Mouse (Mus musculus): ENCODE results near the gene Cep70. TPM values are rescaled to one million over a fixed set of nuclear protein-coding genes. Genes with fewer than 3 reads are reported as not detected.

The Cep70 gene
- polyA plus RNA-seq, 1 experiment from 2014 or later, result 23.9 TPM

- Histone ChIP-seq H3K36me3 (ENCODE audit: control insufficient read depth, insufficient read depth) (no peaks in the 10 kb centered on the region), H3K9ac (ENCODE audit: low read depth, low read length) (no peak overlapping the region), H3K4me2 (ENCODE audit: low read depth, low read length) (no peak overlapping the region), H3K27me3 (ENCODE audit: control insufficient read depth, insufficient read depth, low read depth, low read length) (no peaks in the 10 kb centered on the region), H3K4me1 (ENCODE audit: control insufficient read depth, low read depth, low read length) (no peaks in the 10 kb centered on the region), H3K4me3 (ENCODE audit: low read depth, low read length) (no peak overlapping the region), H3K27ac (ENCODE audit: low read length) (no peak overlapping the region), H3K9me3 (replicated peaks; ENCODE audit: control insufficient read depth, low read length) (no peaks in the 10 kb centered on the region)
- ATAC-seq (ENCODE audit: low read depth), result no peak
- WGBS (ENCODE audit: insufficient replicate concordance), result 60% methylated on average over 4 of the region's 4 CpGs
Observed at GRCm38 (mm10) chr9:99336538-99336937, 93.4 kb downstream of the Cep70 start.

GRCm38 (mm10) chr9:99338293-99338692 lies 95.1 kb downstream of the Cep70 start:
- Histone ChIP-seq H3K36me3 (ENCODE audit: control insufficient read depth, insufficient read depth) (no peaks in the 10 kb centered on the region), H3K27me3 (ENCODE audit: control insufficient read depth, insufficient read depth, low read depth, low read length) (no peaks in the 10 kb centered on the region), H3K9me3 (replicated peaks; ENCODE audit: control insufficient read depth, low read length) (no peaks in the 10 kb centered on the region), H3K4me2 (ENCODE audit: low read depth, low read length) (no peak overlapping the region), H3K4me1 (ENCODE audit: control insufficient read depth, low read depth, low read length) (no peaks in the 10 kb centered on the region), H3K27ac (ENCODE audit: low read length) (no peak overlapping the region), H3K9ac (ENCODE audit: low read depth, low read length) (no peak overlapping the region), H3K4me3 (ENCODE audit: low read depth, low read length) (no peak overlapping the region)
- no peak for ATAC-seq (ENCODE audit: low read depth)
- 74% methylated on average over 1 of the region's 1 CpGs for WGBS (ENCODE audit: insufficient replicate concordance)

GRCm38 (mm10) chr9:99339182-99339581 lies 96.0 kb downstream of the Cep70 start:
- no peaks in the 10 kb centered on the region for H3K4me1 ChIP-seq (ENCODE audit: control insufficient read depth, low read depth, low read length)
- H3K36me3 ChIP-seq (ENCODE audit: control insufficient read depth, insufficient read depth), result no peaks in the 10 kb centered on the region
- no peak for ATAC-seq (ENCODE audit: low read depth)
- no peak overlapping the region for H3K4me2 ChIP-seq (ENCODE audit: low read depth, low read length)
- H3K9me3 ChIP-seq (replicated peaks; ENCODE audit: control insufficient read depth, low read length), result no peaks in the 10 kb centered on the region
- H3K9ac ChIP-seq (ENCODE audit: low read depth, low read length), result no peak overlapping the region
- H3K27ac ChIP-seq (ENCODE audit: low read length), result no peak overlapping the region
- H3K27me3 ChIP-seq (ENCODE audit: control insufficient read depth, insufficient read depth, low read depth, low read length), result no peaks in the 10 kb centered on the region
- no peak overlapping the region for H3K4me3 ChIP-seq (ENCODE audit: low read depth, low read length)
- WGBS (ENCODE audit: insufficient replicate concordance), result 74% methylated on average over 1 of the region's 1 CpGs

GRCm38 (mm10) chr9:99340126-99340525 lies 97.0 kb downstream of the Cep70 start:
- WGBS (ENCODE audit: insufficient replicate concordance), result 72% methylated on average over 12 of the region's 12 CpGs
- Histone ChIP-seq H3K9me3 (replicated peaks; ENCODE audit: control insufficient read depth, low read length) (no peaks in the 10 kb centered on the region), H3K9ac (ENCODE audit: low read depth, low read length) (no peak overlapping the region), H3K4me1 (ENCODE audit: control insufficient read depth, low read depth, low read length) (no peaks in the 10 kb centered on the region), H3K4me2 (ENCODE audit: low read depth, low read length) (no peak overlapping the region), H3K36me3 (ENCODE audit: control insufficient read depth, insufficient read depth) (no peaks in the 10 kb centered on the region), H3K4me3 (ENCODE audit: low read depth, low read length) (no peak overlapping the region), H3K27me3 (ENCODE audit: control insufficient read depth, insufficient read depth, low read depth, low read length) (no peaks in the 10 kb centered on the region), H3K27ac (ENCODE audit: low read length) (no peak overlapping the region)
- ATAC-seq (ENCODE audit: low read depth), result no peak

- no peaks in the 10 kb centered on the region for H3K36me3 ChIP-seq (ENCODE audit: control insufficient read depth, insufficient read depth)
- ATAC-seq (ENCODE audit: low read depth), result no peak
Observed at GRCm38 (mm10) chr9:99341600-99341999, 98.4 kb downstream of the Cep70 start.

GRCm38 (mm10) chr9:99345351-99345792 lies 102.2 kb downstream of the Cep70 start:
- Histone ChIP-seq H3K4me3 (ENCODE audit: low read depth, low read length) (no peak overlapping the region), H3K9ac (ENCODE audit: low read depth, low read length) (no peak overlapping the region), H3K4me2 (ENCODE audit: low read depth, low read length) (no peak overlapping the region), H3K4me1 (ENCODE audit: control insufficient read depth, low read depth, low read length) (no peaks in the 10 kb centered on the region), H3K9me3 (replicated peaks; ENCODE audit: control insufficient read depth, low read length) (no peaks in the 10 kb centered on the region), H3K36me3 (ENCODE audit: control insufficient read depth, insufficient read depth) (no peaks in the 10 kb centered on the region), H3K27ac (ENCODE audit: low read length) (no peak overlapping the region), H3K27me3 (ENCODE audit: control insufficient read depth, insufficient read depth, low read depth, low read length) (no peaks in the 10 kb centered on the region)
- no peak for ATAC-seq (ENCODE audit: low read depth)
- 31% methylated on average over 4 of the region's 4 CpGs for WGBS (ENCODE audit: insufficient replicate concordance)

More at GRCm38 (mm10) chr9:99341600-99341999, 98.4 kb downstream of the Cep70 start:
- Histone ChIP-seq H3K4me3 (ENCODE audit: low read depth, low read length) (no peak overlapping the region), H3K9ac (ENCODE audit: low read depth, low read length) (no peak overlapping the region), H3K9me3 (replicated peaks; ENCODE audit: control insufficient read depth, low read length) (no peaks in the 10 kb centered on the region), H3K27me3 (ENCODE audit: control insufficient read depth, insufficient read depth, low read depth, low read length) (no peaks in the 10 kb centered on the region), H3K4me2 (ENCODE audit: low read depth, low read length) (no peak overlapping the region), H3K4me1 (ENCODE audit: control insufficient read depth, low read depth, low read length) (no peaks in the 10 kb centered on the region), H3K27ac (ENCODE audit: low read length) (no peak overlapping the region)
- WGBS (ENCODE audit: insufficient replicate concordance), result 18% methylated on average over 3 of the region's 3 CpGs

Other genes starting within 250 kb of the Cep70 start
- 0.15 TPM in 1 of 2 replicates, not detected in the other for gene Gm1123, start 207.7 kb upstream of the Cep70 start, polyA plus RNA-seq (2015; fragmentation: Nextera tagmentation; extraction: Ambion mirVana)
- 1.7 and 1.8 TPM in 2 replicates for gene Pik3cb, start 102.7 kb upstream of the Cep70 start, polyA plus RNA-seq (2015; fragmentation: Nextera tagmentation; extraction: Ambion mirVana)
- not detected in 2 replicates for gene Faiml, start 6.1 kb upstream of the Cep70 start, polyA plus RNA-seq (2015; fragmentation: Nextera tagmentation; extraction: Ambion mirVana)
- 0.02 and 0.09 TPM in 2 replicates for gene Esyt3, start 115.2 kb downstream of the Cep70 start, polyA plus RNA-seq (2015; fragmentation: Nextera tagmentation; extraction: Ambion mirVana)
- 3.3 and 3.8 TPM in 2 replicates for gene Mras, start 194.0 kb downstream of the Cep70 start, polyA plus RNA-seq (2015; fragmentation: Nextera tagmentation; extraction: Ambion mirVana)
- not detected in 2 replicates for gene Nme9, start 208.1 kb downstream of the Cep70 start, polyA plus RNA-seq (2015; fragmentation: Nextera tagmentation; extraction: Ambion mirVana)